Mouse (Mus musculus) layer of hippocampus, adult 9-10 months (tissue): ENCODE measurements around the gene Cdkl5.

Source experiments
- DNase-seq: peaks from one replicate; pipeline ENCODE4 v3.0.0; 2022; ENCODE audit warnings: low spot score

Cdkl5 gene

GRCm38 (mm10) chrX:160735650-160736049 lies 258.9 kb downstream of the Cdkl5 start, which contains the start of gene Ppef1:
TSS of gene Ppef1 (minus strand) at chrX:160735765.
- DNase-seq: no peak
